Mouse (Mus musculus) left cerebral cortex, adult 6 months (tissue): ENCODE measurements around the gene 1600002K03Rik. TPM values are rescaled to one million over a fixed set of nuclear protein-coding genes. Genes with fewer than 3 reads are reported as not detected.

Source experiments
- long read RNA-seq, 2 experiments: library from polyadenylated mRNA; unstranded; transcript quantifications; one replicate each; pipeline ENCODE4 v2.0.0; 2019 to 2020
- polyA plus RNA-seq: library from polyadenylated mRNA; unstranded; fragments of <200 nt; fragmentation: Nextera tagmentation; gene quantifications from 2 replicates; pipeline ENCODE4 v1.2.3, GENCODE M21; 2021

The 1600002K03Rik gene
- polyA plus RNA-seq, result 10.2 and 10.3 TPM in 2 replicates
- long read RNA-seq, experiment 1, partial matches to known transcripts, result 0 of 1 reads
- long read RNA-seq, experiment 1, other reads (novel, unspliced or antisense), result 0 of 1 reads
- long read RNA-seq, experiment 2, partial matches to known transcripts, result 0 of 5 reads
- long read RNA-seq, experiment 2, other reads (novel, unspliced or antisense), result 2 of 5 reads

GRCm38 (mm10) chr10:80172527-80173292, at the start of gene 1600002K03Rik:
Gene 1600002K03Rik, plus strand, starts transcription at chr10:80172944.

GRCm38 (mm10) chr10:80138553-80139438, 33.9 kb upstream of the 1600002K03Rik start, which contains the start of gene Atp5d:
Gene Atp5d, plus strand, starts transcription at chr10:80138632.

GRCm38 (mm10) chr10:80140666-80141035, 32.1 kb upstream of the 1600002K03Rik start, which contains the start of gene Cbarp:
Gene Cbarp, minus strand, starts transcription at chr10:80140835.

GRCm38 (mm10) chr10:80147719-80148601, 24.8 kb upstream of the 1600002K03Rik start, which contains the start of gene Midn:
Gene Midn, plus strand, starts transcription at chr10:80148272.

GRCm38 (mm10) chr10:80165392-80166128, 7.2 kb upstream of the 1600002K03Rik start, which contains the start of gene Cirbp:
Gene Cirbp, plus strand, starts transcription at chr10:80165985.

GRCm38 (mm10) chr10:80179068-80180051, 6.6 kb downstream of the 1600002K03Rik start, which contains the start of gene Efna2:
Gene Efna2, plus strand, starts transcription at chr10:80179482.

Other genes starting within 250 kb of the 1600002K03Rik start
- 1.3 and 1.9 TPM in 2 replicates for gene Arid3a, start 245.9 kb upstream of the 1600002K03Rik start, polyA plus RNA-seq
- 71.4 and 97.3 TPM in 2 replicates for gene Wdr18, start 212.8 kb upstream of the 1600002K03Rik start, polyA plus RNA-seq
- 0.11 and 0.25 TPM in 2 replicates for gene Grin3b, start 202.2 kb upstream of the 1600002K03Rik start, polyA plus RNA-seq
- gene Tmem259, start 188.6 kb upstream of the 1600002K03Rik start, polyA plus RNA-seq, result 15.5 and 16.3 TPM in 2 replicates
- 9.0 and 11.4 TPM in 2 replicates for gene Cnn2, start 184.4 kb upstream of the 1600002K03Rik start, polyA plus RNA-seq
- gene Abca7, start 176.4 kb upstream of the 1600002K03Rik start, polyA plus RNA-seq, result 1.4 and 1.5 TPM in 2 replicates
- gene Arhgap45, start 156.3 kb upstream of the 1600002K03Rik start, polyA plus RNA-seq, result 1.1 and 1.3 TPM in 2 replicates
- 196 and 262 TPM in 2 replicates for gene Polr2e, start 133.1 kb upstream of the 1600002K03Rik start, polyA plus RNA-seq
- 1,067 and 1,120 TPM in 2 replicates for gene Gpx4, start 125.8 kb upstream of the 1600002K03Rik start, polyA plus RNA-seq
- gene Sbno2, start 67.4 kb upstream of the 1600002K03Rik start, polyA plus RNA-seq, result 2.7 and 3.4 TPM in 2 replicates
- gene Stk11, start 57.1 kb upstream of the 1600002K03Rik start, polyA plus RNA-seq, result 13.1 and 20.8 TPM in 2 replicates
- gene Atp5d, start 34.3 kb upstream of the 1600002K03Rik start, polyA plus RNA-seq, result 898 and 915 TPM in 2 replicates
- 43.4 and 61.5 TPM in 2 replicates for gene Cbarp, start 32.1 kb upstream of the 1600002K03Rik start, polyA plus RNA-seq
- gene Midn, start 24.7 kb upstream of the 1600002K03Rik start, polyA plus RNA-seq, result 4.7 and 33.2 TPM in 2 replicates
- gene Cirbp, start 7.0 kb upstream of the 1600002K03Rik start, polyA plus RNA-seq, result 150 and 175 TPM in 2 replicates
- gene Efna2, start 6.5 kb downstream of the 1600002K03Rik start, polyA plus RNA-seq, result 4.3 and 7.8 TPM in 2 replicates
- 21.6 and 22.7 TPM in 2 replicates for gene Mum1, start 53.5 kb downstream of the 1600002K03Rik start, polyA plus RNA-seq
- gene Ndufs7, start 76.2 kb downstream of the 1600002K03Rik start, polyA plus RNA-seq, result 803 and 960 TPM in 2 replicates
- 42.8 and 50.7 TPM in 2 replicates for gene Gamt, start 88.1 kb downstream of the 1600002K03Rik start, polyA plus RNA-seq
- 3.4 and 7.6 TPM in 2 replicates for gene Dazap1, start 88.5 kb downstream of the 1600002K03Rik start, polyA plus RNA-seq
- gene Rps15, start 119.5 kb downstream of the 1600002K03Rik start, polyA plus RNA-seq, result 2,777 and 3,387 TPM in 2 replicates
- 14.9 and 23.3 TPM in 2 replicates for gene Apc2, start 123.0 kb downstream of the 1600002K03Rik start, polyA plus RNA-seq
- gene 2310011J03Rik, start 147.6 kb downstream of the 1600002K03Rik start, polyA plus RNA-seq, result 45.3 and 52.5 TPM in 2 replicates
- 3.7 and 4.3 TPM in 2 replicates for gene Pcsk4, start 156.6 kb downstream of the 1600002K03Rik start, polyA plus RNA-seq
- 8.9 and 10.0 TPM in 2 replicates for gene Reep6, start 157.0 kb downstream of the 1600002K03Rik start, polyA plus RNA-seq
- gene Adamtsl5, start 175.5 kb downstream of the 1600002K03Rik start, polyA plus RNA-seq, result 4.1 and 6.3 TPM in 2 replicates
- gene Plk5, start 183.5 kb downstream of the 1600002K03Rik start, polyA plus RNA-seq, result 17.5 and 30.6 TPM in 2 replicates
- gene Mex3d, start 214.7 kb downstream of the 1600002K03Rik start, polyA plus RNA-seq, result 2.4 and 2.6 TPM in 2 replicates
- gene Mbd3, start 226.6 kb downstream of the 1600002K03Rik start, polyA plus RNA-seq, result 40.7 and 66.9 TPM in 2 replicates
- gene Uqcr11, start 233.9 kb downstream of the 1600002K03Rik start, polyA plus RNA-seq, result 1,219 and 1,315 TPM in 2 replicates